Mouse (Mus musculus): Measurements from ENCODE around the gene Onecut1.

The Onecut1 gene

GRCm38 (mm10) chr9:74860461-74860860 is 1.3 kb upstream of the Onecut1 start:
- no peak for DNase-seq (ENCODE audit: low read depth in 2 of 2, low spot score in 2 of 2)

GRCm38 (mm10) chr9:74862096-74862780 is 517 bp downstream of the Onecut1 start:
- DNase-seq (ENCODE audit: low read depth in 2 of 2, low spot score in 2 of 2), result no peak

- DNase-seq (ENCODE audit: low read depth in 2 of 2, low spot score in 2 of 2), result no peak
These were observed 1.3 kb downstream of the Onecut1 start for GRCm38 (mm10) chr9:74862783-74863654.

GRCm38 (mm10) chr9:74863655-74864443 is 2.1 kb downstream of the Onecut1 start:
- DNase-seq (ENCODE audit: low read depth in 2 of 2, low spot score in 2 of 2), result no peak

GRCm38 (mm10) chr9:74864471-74864870 is 2.8 kb downstream of the Onecut1 start:
- no peak for DNase-seq (ENCODE audit: low read depth in 2 of 2, low spot score in 2 of 2)

GRCm38 (mm10) chr9:74866596-74867313 is 5.0 kb downstream of the Onecut1 start:
- DNase-seq (ENCODE audit: low read depth in 2 of 2, low spot score in 2 of 2), result no peak

GRCm38 (mm10) chr9:74867641-74868205 is 6.0 kb downstream of the Onecut1 start:
- no peak for DNase-seq (ENCODE audit: low read depth in 2 of 2, low spot score in 2 of 2)

GRCm38 (mm10) chr9:74868336-74868950 is 6.7 kb downstream of the Onecut1 start:
- no peak for DNase-seq (ENCODE audit: low read depth in 2 of 2, low spot score in 2 of 2)

- peak in 1 of 2 experiments; percentile 14 for DNase-seq (ENCODE audit: low read depth in 2 of 2, low spot score in 2 of 2)
These were observed 9.4 kb downstream of the Onecut1 start for GRCm38 (mm10) chr9:74870960-74871688.

GRCm38 (mm10) chr9:74876328-74876727 is 14.6 kb downstream of the Onecut1 start:
- DNase-seq (ENCODE audit: low read depth in 2 of 2, low spot score in 2 of 2), result no peak

- no peak for DNase-seq (ENCODE audit: low read depth in 2 of 2, low spot score in 2 of 2)
These were observed 16.0 kb downstream of the Onecut1 start for GRCm38 (mm10) chr9:74877709-74878108.

- DNase-seq (ENCODE audit: low read depth in 2 of 2, low spot score in 2 of 2), result no peak
These were observed 26.1 kb downstream of the Onecut1 start for GRCm38 (mm10) chr9:74887866-74888265.

- no peak for DNase-seq (ENCODE audit: low read depth in 2 of 2, low spot score in 2 of 2)
These were observed 35.0 kb downstream of the Onecut1 start for GRCm38 (mm10) chr9:74896742-74897141.

- no peak for DNase-seq (ENCODE audit: low read depth in 2 of 2, low spot score in 2 of 2)
These were observed 35.8 kb downstream of the Onecut1 start for GRCm38 (mm10) chr9:74897375-74897982.

GRCm38 (mm10) chr9:74900141-74900540 is 38.4 kb downstream of the Onecut1 start:
- DNase-seq (ENCODE audit: low read depth in 2 of 2, low spot score in 2 of 2), result no peak

- peak; percentile 56 to 73 for DNase-seq (ENCODE audit: low read depth in 2 of 2, low spot score in 2 of 2)
These were observed 43.3 kb downstream of the Onecut1 start for GRCm38 (mm10) chr9:74904866-74905508.

- DNase-seq (ENCODE audit: low read depth in 2 of 2, low spot score in 2 of 2), result no peak
These were observed 45.2 kb downstream of the Onecut1 start for GRCm38 (mm10) chr9:74906951-74907350.

- no peak for DNase-seq (ENCODE audit: low read depth in 2 of 2, low spot score in 2 of 2)
These were observed 47.5 kb downstream of the Onecut1 start for GRCm38 (mm10) chr9:74909245-74909644.

Measured in CD8-positive naive resting alpha-beta T cell, adult 2 months (primary cell).